Mouse (Mus musculus): ENCODE measurements at regions not wholly inside any gene's neighbourhood (a gene's known extent, or its start where the extent isn't known, plus 50 kb on each side); places are given as distances from the start of the nearest gene placed in this dataset.
A peak's percentile ranks its signal among the peaks of the same experiment; 100 is the strongest.

- no peak for DNase-seq (ENCODE audit: extremely low read depth, low read depth, low spot score)
Measured at GRCm38 (mm10) chr17:45242076-45242475, 191.5 kb downstream of the Cdc5l start.

GRCm38 (mm10) chr17:45240963-45241543 lies 192.5 kb downstream of the Cdc5l start:
- DNase-seq (ENCODE audit: extremely low read depth, low read depth, low spot score): no peak

- no peak for DNase-seq (ENCODE audit: extremely low read depth, low read depth, low spot score)
Measured at GRCm38 (mm10) chr17:45240545-45240944, 193.0 kb downstream of the Cdc5l start.

DNA sequence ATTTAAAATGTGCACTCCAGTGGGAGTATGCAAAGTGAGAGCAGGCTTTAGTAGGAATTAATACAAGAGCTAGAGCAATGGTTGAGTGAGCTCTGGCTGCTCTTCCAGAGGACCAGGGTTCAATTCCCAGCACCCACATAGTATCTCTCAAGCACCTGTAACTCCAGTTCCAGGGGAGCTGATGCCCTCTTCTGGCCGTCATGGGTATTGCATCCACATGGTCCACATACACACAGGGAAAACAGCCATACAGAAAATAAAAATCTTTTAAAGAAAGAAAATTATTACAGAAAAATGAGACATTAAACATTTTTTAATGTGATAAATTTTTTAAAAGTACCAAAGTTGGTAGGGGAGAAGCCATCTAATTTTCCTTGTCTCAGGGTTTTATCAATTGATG lies 196.3 kb downstream of the Cdc5l start:
- DNase-seq (ENCODE audit: extremely low read depth, low read depth, low spot score): no peak

DNA sequence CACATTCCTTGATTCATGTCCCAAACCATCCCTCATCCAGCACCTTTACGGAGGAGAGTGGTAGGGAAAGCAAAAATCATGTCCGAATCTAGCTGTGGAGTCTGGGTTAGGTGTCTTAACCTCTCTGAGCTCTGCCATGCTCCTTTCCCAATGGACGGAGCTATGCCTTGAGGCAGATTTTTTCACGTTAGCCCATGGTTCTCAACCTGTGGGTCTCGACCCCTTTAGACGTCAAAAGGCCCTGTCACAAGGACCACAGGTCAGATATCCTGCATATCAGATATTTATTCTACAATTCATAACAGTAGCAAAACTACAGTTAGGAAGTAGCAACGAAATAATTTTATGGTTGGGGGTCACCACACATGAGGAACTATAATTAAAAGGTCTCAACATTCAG lies 198.1 kb downstream of the Cdc5l start:
- no peak for DNase-seq (ENCODE audit: extremely low read depth, low read depth, low spot score)

GRCm38 (mm10) chr17:45232874-45233273 lies 200.7 kb downstream of the Cdc5l start:
- no peak for DNase-seq (ENCODE audit: extremely low read depth, low read depth, low spot score)

- no peak for DNase-seq (ENCODE audit: extremely low read depth, low read depth, low spot score)
Measured at GRCm38 (mm10) chr17:45227190-45227589, 206.3 kb downstream of the Cdc5l start.

- no peak for DNase-seq (ENCODE audit: extremely low read depth, low read depth, low spot score)
Measured at GRCm38 (mm10) chr17:45226486-45226885, 207.1 kb downstream of the Cdc5l start.

DNA sequence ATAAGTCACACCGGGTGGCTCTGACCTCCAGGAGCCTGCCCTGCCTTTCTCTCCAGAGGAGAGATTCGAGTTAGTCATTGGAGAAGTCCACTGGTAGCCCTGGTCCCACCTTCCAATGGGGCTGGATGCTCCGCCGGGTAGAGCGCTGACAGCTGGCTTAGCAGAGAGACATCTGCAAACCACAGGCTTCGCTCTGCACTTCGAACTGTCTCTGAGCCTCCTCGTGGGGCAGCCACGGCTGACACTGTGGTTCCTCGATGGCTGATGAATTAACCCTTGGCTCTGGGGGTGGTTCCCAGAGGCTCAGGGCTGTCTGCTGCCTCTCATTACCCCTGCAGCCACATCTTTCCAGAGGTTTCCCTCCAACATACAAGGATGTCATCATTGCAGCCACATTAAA lies 211.9 kb downstream of the Cdc5l start:
- no peak for DNase-seq (ENCODE audit: extremely low read depth, low read depth, low spot score)

DNA sequence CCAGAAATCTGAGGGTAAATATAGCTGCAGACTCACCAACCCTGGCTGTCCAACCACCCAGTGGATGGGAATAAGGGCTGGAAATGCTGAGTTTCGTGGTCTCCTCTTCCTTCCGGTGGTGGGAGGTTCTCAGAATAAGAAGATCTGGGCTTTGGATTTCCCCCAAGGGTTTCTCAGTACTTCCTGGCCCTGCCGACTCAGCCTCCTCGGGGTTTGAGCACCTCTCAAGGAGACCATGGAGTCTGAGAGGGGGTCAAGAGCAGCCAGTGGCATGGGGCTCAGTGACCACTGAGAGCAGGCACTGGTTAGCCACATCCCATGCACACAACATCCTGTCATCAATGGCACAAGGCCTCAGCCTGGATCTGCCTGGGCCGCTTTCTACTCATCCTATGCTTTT lies 216.4 kb downstream of the Cdc5l start:
- no peak for DNase-seq (ENCODE audit: extremely low read depth, low read depth, low spot score)

DNA sequence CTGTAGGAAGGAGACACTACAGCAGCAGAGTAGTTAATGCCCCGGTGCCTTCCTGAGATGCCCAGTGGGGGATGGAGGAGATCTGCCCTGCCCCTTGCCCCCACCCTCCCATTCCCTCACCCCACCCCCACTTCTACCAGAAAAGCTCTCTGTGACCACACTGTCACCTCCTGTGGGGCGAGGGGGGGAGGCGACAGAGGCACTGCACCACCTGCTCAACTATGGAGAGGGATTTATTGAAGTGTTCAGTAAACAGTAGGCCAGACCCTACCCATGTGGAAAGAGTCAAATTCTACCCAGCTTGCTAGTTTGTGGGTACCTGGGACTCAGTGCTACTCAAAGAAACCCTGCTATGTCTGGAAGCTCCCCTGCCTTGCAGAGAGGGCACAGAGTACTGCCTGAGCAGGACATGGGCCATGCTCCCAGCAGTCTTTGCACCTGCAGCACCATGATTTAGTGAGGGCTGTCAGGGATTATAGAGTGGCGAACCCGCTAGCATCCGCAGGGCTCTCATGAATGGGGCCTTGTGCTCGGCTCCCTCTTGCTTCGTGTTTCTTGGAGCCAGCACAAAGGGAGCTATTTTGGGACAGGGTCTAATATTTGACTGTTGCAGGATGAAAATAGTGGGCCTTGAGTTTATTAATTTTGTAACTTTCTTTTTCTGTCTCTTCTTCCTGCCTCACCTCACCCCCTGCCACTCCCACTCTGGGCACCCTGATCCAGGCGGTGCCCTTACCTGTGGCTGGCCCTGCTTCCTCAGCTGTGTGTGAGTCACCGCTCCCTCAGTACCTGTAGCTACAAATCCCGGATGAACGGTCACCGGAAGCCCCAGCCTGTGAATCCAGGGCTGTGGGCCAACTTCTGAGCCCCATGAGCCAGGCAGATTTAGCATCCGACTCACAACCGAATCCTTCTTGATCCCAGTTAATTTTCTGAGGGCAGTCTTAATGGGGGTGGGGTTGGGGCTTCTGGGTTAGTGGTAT lies 218.2 kb downstream of the Cdc5l start:
- DNase-seq (ENCODE audit: extremely low read depth, low read depth, low spot score): peak; percentile 18

DNA sequence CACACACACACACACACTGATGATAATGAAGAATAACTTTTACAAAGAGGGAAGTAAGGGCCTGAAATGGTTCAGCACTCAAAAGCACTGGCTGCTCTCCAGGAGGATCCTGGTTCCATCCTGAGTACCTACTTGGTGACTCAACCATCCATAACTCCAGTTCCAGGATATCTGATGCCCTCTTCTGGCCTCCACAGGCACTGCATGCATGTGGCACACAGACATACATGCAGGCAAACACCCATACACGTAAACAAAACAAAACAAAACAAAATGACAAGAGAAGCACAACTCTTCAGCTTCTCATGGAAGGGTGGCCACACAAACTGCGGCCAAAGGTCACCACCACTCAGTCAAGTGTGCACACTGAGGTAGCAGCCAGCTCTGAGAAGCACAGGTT lies 222.6 kb downstream of the Cdc5l start:
- DNase-seq (ENCODE audit: extremely low read depth, low read depth, low spot score): no peak

GRCm38 (mm10) chr17:45209387-45209663 lies 224.2 kb downstream of the Cdc5l start:
- DNase-seq (ENCODE audit: extremely low read depth, low read depth, low spot score): no peak

DNA sequence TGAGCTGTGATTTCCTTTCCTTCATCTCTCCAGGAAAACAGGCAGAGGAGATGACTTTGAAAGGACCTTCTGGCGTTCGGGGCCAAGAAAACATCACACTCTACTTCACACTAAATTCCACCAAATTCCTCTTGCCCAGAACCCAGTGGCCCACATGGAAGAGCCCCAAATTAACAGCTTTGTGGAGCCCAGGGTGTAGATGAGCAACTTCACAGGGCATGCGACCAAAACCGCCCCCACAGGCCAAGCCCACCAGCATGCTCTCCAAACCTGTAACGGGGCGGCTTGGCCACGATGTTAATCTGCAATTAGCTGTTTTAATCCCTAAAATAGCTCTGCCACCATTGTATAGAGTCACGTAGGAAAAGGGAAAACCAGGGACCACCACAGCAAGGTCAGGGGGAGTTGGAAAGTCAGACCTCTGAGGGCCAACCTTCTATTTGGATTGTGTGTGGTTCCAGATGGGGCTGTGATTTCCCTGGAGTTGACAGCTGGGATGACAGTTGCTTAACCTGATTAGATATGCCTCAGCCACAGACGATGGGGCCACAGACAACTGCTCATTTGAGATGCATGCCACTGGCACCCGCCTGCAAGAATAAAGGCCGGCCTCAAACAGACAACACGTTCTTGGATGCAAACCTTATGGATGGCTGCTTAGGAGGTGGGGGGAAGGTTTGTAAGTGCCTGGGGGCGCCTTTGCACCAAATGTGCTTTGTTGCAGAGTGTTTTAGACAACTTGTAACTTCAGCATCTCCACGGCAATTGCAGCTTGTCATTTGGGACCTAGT lies 224.7 kb downstream of the Cdc5l start:
- no peak for DNase-seq (ENCODE audit: extremely low read depth, low read depth, low spot score)

- DNase-seq (ENCODE audit: extremely low read depth, low read depth, low spot score): no peak
Measured at GRCm38 (mm10) chr17:45195779-45196178, 237.8 kb downstream of the Cdc5l start.

- DNase-seq (ENCODE audit: extremely low read depth, low read depth, low spot score): no peak
Measured at GRCm38 (mm10) chr17:45194786-45195281, 238.7 kb downstream of the Cdc5l start.

DNA sequence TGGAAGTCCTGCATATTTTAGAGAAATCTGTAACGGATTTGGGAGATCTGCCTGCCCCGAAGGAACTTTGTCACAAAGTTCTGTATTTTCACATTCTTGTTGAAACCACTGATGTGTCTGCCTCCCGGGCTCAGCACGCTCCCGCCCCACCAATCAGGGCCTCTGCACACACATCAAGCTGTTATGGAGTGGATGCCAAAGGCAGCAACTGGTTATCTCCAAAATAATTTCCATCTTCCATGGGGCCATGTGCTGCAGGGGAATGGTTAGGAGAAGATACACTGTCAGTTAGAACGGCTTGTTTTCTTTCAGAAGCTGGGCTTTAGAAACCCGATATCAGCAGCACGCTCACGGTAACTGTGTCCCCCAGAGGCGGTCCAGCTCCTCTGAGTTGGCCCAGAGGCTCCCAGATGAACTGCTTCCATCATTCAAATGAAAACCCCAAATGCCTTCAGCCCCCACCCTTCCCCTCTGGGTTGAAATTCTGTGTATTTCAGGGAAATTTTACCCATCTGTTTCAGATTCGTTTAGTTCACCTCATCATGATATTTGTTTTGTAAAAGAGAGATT lies 240.0 kb downstream of the Cdc5l start:
- no peak for DNase-seq (ENCODE audit: extremely low read depth, low read depth, low spot score)

GRCm38 (mm10) chr17:45187402-45187801 lies 246.1 kb downstream of the Cdc5l start:
- DNase-seq (ENCODE audit: extremely low read depth, low read depth, low spot score): no peak

GRCm38 (mm10) chr17:45176340-45176739 lies 257.2 kb downstream of the Cdc5l start:
- DNase-seq (ENCODE audit: extremely low read depth, low read depth, low spot score): no peak

DNA sequence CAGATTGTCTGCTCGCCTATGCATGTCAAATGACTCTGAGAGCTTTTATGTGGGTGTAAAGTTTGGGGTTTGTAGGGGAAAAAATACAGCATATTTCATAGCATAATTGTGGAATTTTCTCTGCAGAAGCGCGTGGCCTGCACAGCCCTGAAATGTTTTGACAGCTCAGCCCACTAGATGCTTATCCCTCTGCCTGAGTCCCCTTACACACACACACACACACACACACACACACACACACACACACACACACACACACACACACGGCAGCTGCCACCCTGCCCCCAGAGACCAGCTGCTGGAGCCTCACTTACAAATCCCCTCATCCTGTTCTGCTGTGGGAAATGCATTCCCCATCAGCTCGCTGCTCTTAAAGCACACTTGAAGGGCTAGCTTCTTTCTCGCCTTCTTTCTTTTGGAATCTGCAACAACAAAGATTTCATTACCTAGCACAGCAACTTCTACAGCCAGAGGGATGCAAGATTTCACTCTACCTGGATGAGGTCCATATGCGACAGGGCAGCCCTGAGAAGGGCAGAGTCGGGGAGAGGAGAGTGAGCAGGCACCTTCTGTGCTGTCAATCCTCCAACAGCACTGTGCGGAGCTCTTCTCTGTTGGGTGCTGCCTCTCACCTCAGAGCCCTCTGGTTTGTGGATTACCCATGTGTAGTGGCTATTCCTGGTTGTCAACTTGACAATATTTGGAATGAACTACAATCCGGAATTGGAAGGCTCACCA lies 264.1 kb downstream of the Cdc5l start:
- DNase-seq (ENCODE audit: extremely low read depth, low read depth, low spot score): peak; percentile 37

Measured in fat pad, adult 2 months (tissue).